Mouse (Mus musculus) activated CD4-positive, CD25-positive, alpha-beta regulatory T cell, adult 4 months (primary cell): Measurements from ENCODE around the gene Iqce. TPM values are rescaled to one million over a fixed set of nuclear protein-coding genes. Genes with fewer than 3 reads are reported as not detected.

ENCODE experiments used
- ATAC-seq: one replicate; pipeline ENCODE4 v1.8.0; 2017
- polyA plus RNA-seq, 2 experiments: library from polyadenylated mRNA; unstranded; fragments of 100-300 nt; shearing (Covaris generic); gene quantifications; one replicate each; pipeline ENCODE4 v1.2.1; 2017

Iqce gene
- polyA plus RNA-seq, 2 experiments from 2014 or later, result 16.8 to 21.2 TPM

- peak; percentile 66 for ATAC-seq
Measured at GRCm38 (mm10) chr5:140637989-140638388, 64.2 kb downstream of the Iqce start.

- ATAC-seq, result peak; percentile 8
Measured at GRCm38 (mm10) chr5:140637058-140637410, 65.1 kb downstream of the Iqce start.

- peak; percentile 75 for ATAC-seq
Measured at GRCm38 (mm10) chr5:140636316-140637057, 65.7 kb downstream of the Iqce start.

- no peak for ATAC-seq
Measured at GRCm38 (mm10) chr5:140634798-140635722, 67.1 kb downstream of the Iqce start.

- no peak for ATAC-seq
Measured at GRCm38 (mm10) chr5:140633432-140633831, 68.7 kb downstream of the Iqce start.

- peak; percentile 43 for ATAC-seq
Measured at GRCm38 (mm10) chr5:140628995-140629394, 73.2 kb downstream of the Iqce start.

- no peak for ATAC-seq
Measured at GRCm38 (mm10) chr5:140627580-140627979, 74.6 kb downstream of the Iqce start.

- no peak for ATAC-seq
Measured at GRCm38 (mm10) chr5:140624961-140625360, 77.2 kb downstream of the Iqce start.

GRCm38 (mm10) chr5:140624238-140624637 is 77.9 kb downstream of the Iqce start:
- no peak for ATAC-seq

GRCm38 (mm10) chr5:140623791-140624190 is 78.4 kb downstream of the Iqce start:
- ATAC-seq, result no peak

- no peak for ATAC-seq
Measured at GRCm38 (mm10) chr5:140622978-140623670, 79.1 kb downstream of the Iqce start.

- ATAC-seq, result no peak
Measured at GRCm38 (mm10) chr5:140621517-140621916, 80.7 kb downstream of the Iqce start.

- ATAC-seq, result no peak
Measured at GRCm38 (mm10) chr5:140621092-140621491, 81.1 kb downstream of the Iqce start.

- no peak for ATAC-seq
Measured at GRCm38 (mm10) chr5:140619895-140620736, 82.1 kb downstream of the Iqce start.

GRCm38 (mm10) chr5:140619151-140619771 is 82.9 kb downstream of the Iqce start:
- ATAC-seq, result peak; percentile 8

GRCm38 (mm10) chr5:140617714-140618113 is 84.5 kb downstream of the Iqce start:
- peak; percentile 58 for ATAC-seq

GRCm38 (mm10) chr5:140616691-140617090 is 85.5 kb downstream of the Iqce start:
- peak; percentile 60 for ATAC-seq

GRCm38 (mm10) chr5:140616110-140616503 is 86.1 kb downstream of the Iqce start:
- ATAC-seq, result no peak

- no peak for ATAC-seq
Measured at GRCm38 (mm10) chr5:140615321-140616109, 86.7 kb downstream of the Iqce start.

- no peak for ATAC-seq
Measured at GRCm38 (mm10) chr5:140614837-140615236, 87.3 kb downstream of the Iqce start.

GRCm38 (mm10) chr5:140614141-140614540 is 88.0 kb downstream of the Iqce start:
- ATAC-seq, result no peak
